Mouse (Mus musculus) stomach, postnatal 0 days (tissue): Measurements from ENCODE around the gene Hsbp1.

Experiments
- CTCF ChIP-seq: IDR thresholded peaks from 2 replicates; pipeline ENCODE4 v1.5.1; 2016; ENCODE audit warnings: antibody characterized with exemption, low read depth, mild to moderate bottlenecking, moderate library complexity
- EP300 ChIP-seq: optimal IDR thresholded peaks from 2 replicates; pipeline ENCODE3; 2016; ENCODE audit warnings: antibody characterized with exemption

DNA sequence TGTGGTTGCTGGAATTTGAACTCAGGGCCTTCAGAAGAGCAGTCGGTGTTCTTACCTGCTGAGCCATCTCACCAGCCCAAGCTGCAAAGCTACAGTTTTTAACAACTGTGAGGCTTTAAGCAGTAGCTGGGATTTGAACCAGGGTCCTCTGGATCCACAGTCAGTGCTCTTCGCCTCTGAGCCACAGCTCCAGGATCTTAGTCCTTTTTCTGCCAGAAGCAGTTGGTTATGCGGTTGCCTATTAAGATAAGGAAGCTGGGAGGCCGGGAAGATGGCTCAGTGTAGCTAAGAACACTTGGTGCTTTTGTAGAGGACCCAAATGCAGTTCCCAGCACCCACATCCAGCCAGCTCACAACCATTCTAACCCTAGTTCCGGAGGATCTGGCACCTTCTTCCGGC lies 42.7 kb downstream of the Hsbp1 start:
- no peak for TF ChIP-seq CTCF
- TF ChIP-seq EP300: no peak
